Mouse (Mus musculus): ENCODE measurements around the gene Fbxo9. TPM values are rescaled to one million over a fixed set of nuclear protein-coding genes. Genes with fewer than 3 reads are reported as not detected.
"Not testable (repeated sequence)": the region's sequence is repeated elsewhere in the genome, so short reads cannot be mapped to it uniquely, and the experiment has no call there.

Gene Fbxo9
- polyA plus RNA-seq, 1 experiment from 2014 or later, result 35.7 TPM

GRCm38 (mm10) chr9:78087751-78088150, 21.1 kb downstream of the Fbxo9 start:
- no peak overlapping the region for H3K4me2 ChIP-seq (ENCODE audit: low read depth, low read length)
- H3K27me3 ChIP-seq (ENCODE audit: control insufficient read depth, insufficient read depth, low read length), result no peaks in the 10 kb centered on the region
- no peak for ATAC-seq (ENCODE audit: insufficient read depth, low FRiP score)
- H3K36me3 ChIP-seq (ENCODE audit: control insufficient read depth, insufficient read depth, low read length), result peaks cover 25% of the 10 kb centered on the region
- H3K9ac ChIP-seq (ENCODE audit: low read length), result no peak overlapping the region
- H3K9me3 ChIP-seq (replicated peaks; ENCODE audit: control insufficient read depth, low read length), result no peaks in the 10 kb centered on the region
- 88% methylated on average over 9 of the region's 9 CpGs for WGBS
- no peak overlapping the region for H3K27ac ChIP-seq (ENCODE audit: low read length)
- no peaks in the 10 kb centered on the region for H3K4me1 ChIP-seq (ENCODE audit: control insufficient read depth, insufficient read depth, low read length)
- H3K4me3 ChIP-seq (replicated peaks; ENCODE audit: low read length), result no peak overlapping the region

GRCm38 (mm10) chr9:78085722-78086287, 23.1 kb downstream of the Fbxo9 start:
- Histone ChIP-seq H3K4me3 (replicated peaks; ENCODE audit: low read length) (no peak overlapping the region), H3K27me3 (ENCODE audit: control insufficient read depth, insufficient read depth, low read length) (no peaks in the 10 kb centered on the region), H3K4me1 (ENCODE audit: control insufficient read depth, insufficient read depth, low read length) (no peaks in the 10 kb centered on the region), H3K4me2 (ENCODE audit: low read depth, low read length) (no peak overlapping the region), H3K36me3 (ENCODE audit: control insufficient read depth, insufficient read depth, low read length) (peaks cover 28% of the 10 kb centered on the region), H3K9ac (ENCODE audit: low read length) (no peak overlapping the region), H3K27ac (ENCODE audit: low read length) (no peak overlapping the region), H3K9me3 (replicated peaks; ENCODE audit: control insufficient read depth, low read length) (no peaks in the 10 kb centered on the region)
- ATAC-seq (ENCODE audit: insufficient read depth, low FRiP score), result no peak
- 84% methylated on average over 14 of the region's 14 CpGs for WGBS

GRCm38 (mm10) chr9:78084341-78084740, 24.5 kb downstream of the Fbxo9 start:
- H3K27ac ChIP-seq (ENCODE audit: low read length), result no peak overlapping the region
- 89% methylated on average over 4 of the region's 4 CpGs for WGBS

GRCm38 (mm10) chr9:78081835-78082234, 27.0 kb downstream of the Fbxo9 start:
- no peaks in the 10 kb centered on the region for H3K27me3 ChIP-seq (ENCODE audit: control insufficient read depth, insufficient read depth, low read length)
- no peak overlapping the region for H3K4me2 ChIP-seq (ENCODE audit: low read depth, low read length)
- H3K36me3 ChIP-seq (ENCODE audit: control insufficient read depth, insufficient read depth, low read length), result peaks cover 28% of the 10 kb centered on the region
- no peaks in the 10 kb centered on the region for H3K9me3 ChIP-seq (replicated peaks; ENCODE audit: control insufficient read depth, low read length)
- no peak overlapping the region for H3K4me3 ChIP-seq (replicated peaks; ENCODE audit: low read length)
- WGBS, result 87% methylated on average over 7 of the region's 7 CpGs
- no peaks in the 10 kb centered on the region for H3K4me1 ChIP-seq (ENCODE audit: control insufficient read depth, insufficient read depth, low read length)
- H3K27ac ChIP-seq (ENCODE audit: low read length), result no peak overlapping the region
- no peak for ATAC-seq (ENCODE audit: insufficient read depth, low FRiP score)
- H3K9ac ChIP-seq (ENCODE audit: low read length), result no peak overlapping the region

More at GRCm38 (mm10) chr9:78084341-78084740, 24.5 kb downstream of the Fbxo9 start:
- H3K9me3 ChIP-seq (replicated peaks; ENCODE audit: control insufficient read depth, low read length), result no peaks in the 10 kb centered on the region
- H3K9ac ChIP-seq (ENCODE audit: low read length), result no peak overlapping the region
- ATAC-seq (ENCODE audit: insufficient read depth, low FRiP score), result no peak
- H3K4me1 ChIP-seq (ENCODE audit: control insufficient read depth, insufficient read depth, low read length), result no peaks in the 10 kb centered on the region
- H3K27me3 ChIP-seq (ENCODE audit: control insufficient read depth, insufficient read depth, low read length), result no peaks in the 10 kb centered on the region
- no peak overlapping the region for H3K4me3 ChIP-seq (replicated peaks; ENCODE audit: low read length)
- peaks cover 28% of the 10 kb centered on the region for H3K36me3 ChIP-seq (ENCODE audit: control insufficient read depth, insufficient read depth, low read length)
- H3K4me2 ChIP-seq (ENCODE audit: low read depth, low read length), result no peak overlapping the region

- Histone ChIP-seq H3K27ac (ENCODE audit: low read length) (no peak overlapping the region), H3K4me1 (ENCODE audit: control insufficient read depth, insufficient read depth, low read length) (no peaks in the 10 kb centered on the region), H3K4me3 (replicated peaks; ENCODE audit: low read length) (no peak overlapping the region), H3K9ac (ENCODE audit: low read length) (no peak overlapping the region), H3K9me3 (replicated peaks; ENCODE audit: control insufficient read depth, low read length) (no peaks in the 10 kb centered on the region), H3K27me3 (ENCODE audit: control insufficient read depth, insufficient read depth, low read length) (no peaks in the 10 kb centered on the region), H3K4me2 (ENCODE audit: low read depth, low read length) (no peak overlapping the region), H3K36me3 (ENCODE audit: control insufficient read depth, insufficient read depth, low read length) (peaks cover 7% of the 10 kb centered on the region)
- ATAC-seq (ENCODE audit: insufficient read depth, low FRiP score), result no peak
- WGBS, result 25% methylated on average over 2 of the region's 2 CpGs
Observed at GRCm38 (mm10) chr9:78078240-78078639, 30.6 kb downstream of the Fbxo9 start.

- no peak for ATAC-seq (ENCODE audit: insufficient read depth, low FRiP score)
- H3K27ac ChIP-seq (ENCODE audit: low read length), result no peak overlapping the region
- no peaks in the 10 kb centered on the region for H3K9me3 ChIP-seq (replicated peaks; ENCODE audit: control insufficient read depth, low read length)
- no peaks in the 10 kb centered on the region for H3K36me3 ChIP-seq (ENCODE audit: control insufficient read depth, insufficient read depth, low read length)
- H3K4me3 ChIP-seq (replicated peaks; ENCODE audit: low read length), result no peak overlapping the region
- no peak overlapping the region for H3K9ac ChIP-seq (ENCODE audit: low read length)
- H3K4me1 ChIP-seq (ENCODE audit: control insufficient read depth, insufficient read depth, low read length), result no peaks in the 10 kb centered on the region
- 90% methylated on average over 3 of the region's 3 CpGs for WGBS
- H3K27me3 ChIP-seq (ENCODE audit: control insufficient read depth, insufficient read depth, low read length), result no peaks in the 10 kb centered on the region
- no peak overlapping the region for H3K4me2 ChIP-seq (ENCODE audit: low read depth, low read length)
Observed at GRCm38 (mm10) chr9:78075256-78075655, 33.6 kb downstream of the Fbxo9 start.

- Histone ChIP-seq H3K27ac (ENCODE audit: low read length) (no peak overlapping the region), H3K4me2 (ENCODE audit: low read depth, low read length) (no peak overlapping the region), H3K27me3 (ENCODE audit: control insufficient read depth, insufficient read depth, low read length) (no peaks in the 10 kb centered on the region), H3K4me3 (replicated peaks; ENCODE audit: low read length) (no peak overlapping the region), H3K4me1 (ENCODE audit: control insufficient read depth, insufficient read depth, low read length) (no peaks in the 10 kb centered on the region), H3K9me3 (replicated peaks; ENCODE audit: control insufficient read depth, low read length) (no peaks in the 10 kb centered on the region), H3K36me3 (ENCODE audit: control insufficient read depth, insufficient read depth, low read length) (no peaks in the 10 kb centered on the region), H3K9ac (ENCODE audit: low read length) (no peak overlapping the region)
- no peak for ATAC-seq (ENCODE audit: insufficient read depth, low FRiP score)
- WGBS, result 73% methylated on average over 13 of the region's 13 CpGs
Observed at GRCm38 (mm10) chr9:78073713-78074340, 35.0 kb downstream of the Fbxo9 start.

GRCm38 (mm10) chr9:78073291-78073690, 35.6 kb downstream of the Fbxo9 start:
- H3K4me3 ChIP-seq (replicated peaks; ENCODE audit: low read length); H3K27ac ChIP-seq (ENCODE audit: low read length); ATAC-seq (ENCODE audit: insufficient read depth, low FRiP score); H3K9me3 ChIP-seq (replicated peaks; ENCODE audit: control insufficient read depth, low read length); H3K27me3 ChIP-seq (ENCODE audit: control insufficient read depth, insufficient read depth, low read length); H3K4me1 ChIP-seq (ENCODE audit: control insufficient read depth, insufficient read depth, low read length); H3K36me3 ChIP-seq (ENCODE audit: control insufficient read depth, insufficient read depth, low read length); H3K9ac ChIP-seq (ENCODE audit: low read length); H3K4me2 ChIP-seq (ENCODE audit: low read depth, low read length): not testable (repeated sequence)
- 90% methylated on average over 3 of the region's 3 CpGs for WGBS

- H3K4me2 ChIP-seq (ENCODE audit: low read depth, low read length), result no peak overlapping the region
- H3K4me3 ChIP-seq (replicated peaks; ENCODE audit: low read length), result no peak overlapping the region
- ATAC-seq (ENCODE audit: insufficient read depth, low FRiP score), result no peak
- no peaks in the 10 kb centered on the region for H3K9me3 ChIP-seq (replicated peaks; ENCODE audit: control insufficient read depth, low read length)
- H3K4me1 ChIP-seq (ENCODE audit: control insufficient read depth, insufficient read depth, low read length), result no peaks in the 10 kb centered on the region
- H3K27me3 ChIP-seq (ENCODE audit: control insufficient read depth, insufficient read depth, low read length), result no peaks in the 10 kb centered on the region
- H3K9ac ChIP-seq (ENCODE audit: low read length), result no peak overlapping the region
- H3K27ac ChIP-seq (ENCODE audit: low read length), result no peak overlapping the region
- 83% methylated on average over 4 of the region's 4 CpGs for WGBS
- H3K36me3 ChIP-seq (ENCODE audit: control insufficient read depth, insufficient read depth, low read length), result no peaks in the 10 kb centered on the region
Observed at GRCm38 (mm10) chr9:78071626-78072025, 37.2 kb downstream of the Fbxo9 start.
